Mouse (Mus musculus): ENCODE results near the gene Prkrip1.

Prkrip1 gene

DNA sequence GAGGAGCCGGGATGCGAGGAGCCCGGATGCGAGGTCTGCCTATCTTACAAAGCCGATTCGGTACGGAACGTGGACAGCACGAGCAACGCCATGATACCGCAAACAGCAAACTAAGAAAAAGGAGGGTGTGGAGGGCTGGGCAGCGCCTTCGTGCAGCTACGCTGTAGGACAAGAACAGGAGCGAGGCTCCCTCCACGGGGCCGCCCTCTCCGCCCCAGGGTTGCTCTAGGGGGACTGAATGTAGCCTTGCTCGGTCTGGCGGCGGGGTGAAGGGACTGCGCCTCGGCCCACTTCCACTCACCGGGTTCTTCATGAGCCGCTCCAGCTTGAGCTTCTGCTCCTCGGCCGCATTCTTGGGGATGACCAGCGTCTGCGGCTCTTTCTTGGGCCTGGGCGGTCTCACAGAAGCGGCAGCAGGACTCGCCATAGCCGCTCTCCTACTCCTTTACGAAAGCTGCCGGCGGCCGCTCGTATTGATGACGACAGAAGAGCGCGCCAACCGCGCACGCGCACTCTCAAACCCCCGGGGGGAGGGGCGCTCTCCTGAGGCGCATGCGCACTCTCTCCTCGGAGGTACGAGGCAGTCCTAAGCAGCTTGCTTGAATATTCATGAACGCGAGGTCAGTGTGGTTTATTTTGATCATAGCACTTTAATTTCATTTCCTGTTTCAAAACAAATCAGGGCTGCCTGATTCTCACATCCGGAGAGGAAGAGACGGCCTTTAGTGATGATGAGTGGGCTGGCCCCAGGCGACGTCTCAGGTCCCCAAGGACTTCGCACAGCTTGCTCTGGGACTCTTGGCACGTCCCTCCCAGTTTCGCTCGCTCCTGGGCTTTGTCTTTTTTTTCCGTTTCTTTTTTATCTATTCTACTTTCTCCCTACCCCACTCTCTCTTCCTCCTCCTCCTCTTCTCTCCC is at the start of gene Prkrip1:
TSS of gene Prkrip1 (minus strand) at position 490 of the 918 bp plus-strand sequence.
- DNase-seq = peak; percentile 92 to 93

DNA sequence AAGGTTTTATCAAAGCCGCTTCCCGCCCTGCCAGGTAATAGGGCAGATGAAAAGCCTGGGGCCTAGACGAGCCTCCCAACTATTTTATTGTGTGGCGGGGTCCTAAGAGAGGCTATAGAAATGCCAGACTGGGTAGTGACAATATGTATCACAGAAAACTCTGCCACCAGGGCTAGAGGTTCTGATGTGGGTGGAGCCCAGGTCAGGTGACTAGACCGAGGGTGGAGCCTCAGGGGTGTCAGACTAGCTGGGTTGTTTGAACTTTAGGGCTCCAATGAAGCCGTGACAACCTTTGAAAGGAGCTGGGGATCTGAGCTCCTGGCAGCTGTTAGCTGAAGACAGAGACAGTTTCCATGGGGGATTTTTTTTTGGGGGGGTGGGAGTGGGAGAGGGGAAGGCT is 49.7 kb upstream of the Prkrip1 start:
- DNase-seq = no peak

DNA sequence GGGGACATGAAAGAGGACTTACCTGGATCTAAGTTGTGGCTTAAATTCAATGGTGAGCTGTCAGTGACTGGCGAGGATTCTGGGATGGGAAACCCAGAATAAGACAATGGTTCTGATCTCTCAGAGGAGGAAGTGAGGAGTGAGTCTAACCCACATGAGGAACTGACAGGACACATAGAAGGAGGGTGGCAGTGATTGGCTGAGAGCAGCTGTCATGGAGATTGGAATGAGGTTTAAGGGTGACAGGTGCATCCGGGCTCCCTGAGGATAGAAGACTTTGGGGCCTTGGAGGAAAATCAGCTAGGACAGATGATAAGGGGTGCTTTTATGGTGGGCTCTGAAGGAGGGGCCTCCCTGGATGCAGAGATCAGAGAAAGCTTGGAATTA is 47.7 kb upstream of the Prkrip1 start, which contains the start of gene Sh2b2:
TSS of gene Sh2b2 (minus strand) at position 105 of the 387 bp plus-strand sequence.
- DNase-seq = no peak

DNA sequence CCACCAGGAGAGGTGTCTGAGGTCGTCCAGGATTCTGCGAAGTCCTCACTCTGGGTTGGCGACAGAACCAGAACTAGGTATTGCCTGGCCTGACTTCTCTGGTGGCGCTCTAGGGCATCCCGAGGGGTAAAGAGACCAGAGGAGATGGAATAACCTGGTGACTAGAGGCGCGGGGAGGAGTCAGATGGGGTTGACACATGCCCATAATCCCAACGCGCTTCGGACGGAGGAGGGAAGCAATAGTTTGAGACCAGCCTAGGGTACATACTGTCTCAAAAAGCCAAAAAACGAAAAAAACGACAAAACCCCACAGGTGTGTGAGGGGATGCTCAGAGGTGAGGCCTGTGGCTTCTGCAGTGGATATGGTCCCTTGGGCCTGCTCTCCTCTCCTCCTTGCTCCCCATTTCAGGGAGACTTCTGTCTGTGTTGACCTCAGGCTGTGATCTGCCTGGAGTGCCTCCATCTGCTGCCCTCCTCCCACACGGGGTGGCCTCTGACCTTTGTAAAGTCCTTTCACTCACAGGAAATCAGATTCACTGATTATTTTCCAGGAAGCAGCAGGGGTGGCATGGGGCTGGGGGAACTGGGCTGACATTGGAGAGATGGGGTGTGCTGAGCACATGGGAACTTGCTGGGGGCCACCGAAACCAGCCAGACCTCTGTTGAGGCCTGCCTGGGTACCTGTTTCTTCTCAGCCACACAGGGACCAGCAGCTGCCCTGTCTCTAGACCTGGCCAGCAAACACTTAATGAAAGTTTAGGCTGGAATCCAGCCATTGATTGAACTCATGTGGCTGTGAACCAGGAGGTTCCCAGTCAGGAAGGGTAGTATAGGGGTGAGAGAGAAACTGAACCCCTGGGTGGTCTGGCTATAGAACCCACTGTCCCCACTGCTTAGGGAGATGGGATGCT is 47.0 kb upstream of the Prkrip1 start:
- DNase-seq = no peak

DNA sequence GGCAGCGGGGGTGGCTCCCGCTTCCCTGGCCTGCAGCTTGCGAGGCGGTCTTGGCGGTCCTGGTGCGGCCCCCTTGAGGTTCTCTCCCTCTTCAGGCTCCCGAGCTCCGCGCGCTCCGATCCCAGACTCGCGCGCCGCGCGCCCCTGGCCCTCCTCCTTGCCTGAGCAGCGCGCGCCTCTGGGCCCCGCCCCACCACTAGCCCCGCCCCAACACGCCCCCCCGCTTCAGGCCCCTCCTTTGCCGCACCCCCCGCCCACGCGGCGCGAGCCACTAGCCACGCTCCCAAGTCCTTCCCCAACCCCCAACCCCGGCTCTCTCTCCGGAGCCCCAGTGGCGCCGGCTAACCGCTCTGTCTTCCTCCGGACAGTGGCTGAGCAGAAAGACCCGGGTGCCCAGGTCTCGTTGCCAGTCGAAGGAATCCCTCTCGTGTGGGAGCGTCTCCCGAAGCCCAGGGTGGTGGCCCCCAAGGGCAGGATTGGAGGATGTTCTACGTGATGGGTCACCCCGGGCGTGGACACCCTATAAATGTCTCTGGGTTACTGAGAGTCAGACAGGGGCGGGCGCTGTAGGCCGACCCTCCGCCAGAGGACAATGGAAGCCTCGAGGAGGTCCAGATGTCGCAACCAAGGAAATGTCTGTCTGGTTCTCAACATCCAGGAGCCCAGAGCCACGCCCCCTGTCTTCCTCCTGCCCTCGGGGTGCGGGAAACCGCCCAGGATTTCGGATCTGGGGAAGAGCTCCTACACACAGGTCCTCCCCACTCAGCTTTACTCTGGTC is 46.2 kb upstream of the Prkrip1 start:
- peak; percentile 55 to 72 for DNase-seq

DNA sequence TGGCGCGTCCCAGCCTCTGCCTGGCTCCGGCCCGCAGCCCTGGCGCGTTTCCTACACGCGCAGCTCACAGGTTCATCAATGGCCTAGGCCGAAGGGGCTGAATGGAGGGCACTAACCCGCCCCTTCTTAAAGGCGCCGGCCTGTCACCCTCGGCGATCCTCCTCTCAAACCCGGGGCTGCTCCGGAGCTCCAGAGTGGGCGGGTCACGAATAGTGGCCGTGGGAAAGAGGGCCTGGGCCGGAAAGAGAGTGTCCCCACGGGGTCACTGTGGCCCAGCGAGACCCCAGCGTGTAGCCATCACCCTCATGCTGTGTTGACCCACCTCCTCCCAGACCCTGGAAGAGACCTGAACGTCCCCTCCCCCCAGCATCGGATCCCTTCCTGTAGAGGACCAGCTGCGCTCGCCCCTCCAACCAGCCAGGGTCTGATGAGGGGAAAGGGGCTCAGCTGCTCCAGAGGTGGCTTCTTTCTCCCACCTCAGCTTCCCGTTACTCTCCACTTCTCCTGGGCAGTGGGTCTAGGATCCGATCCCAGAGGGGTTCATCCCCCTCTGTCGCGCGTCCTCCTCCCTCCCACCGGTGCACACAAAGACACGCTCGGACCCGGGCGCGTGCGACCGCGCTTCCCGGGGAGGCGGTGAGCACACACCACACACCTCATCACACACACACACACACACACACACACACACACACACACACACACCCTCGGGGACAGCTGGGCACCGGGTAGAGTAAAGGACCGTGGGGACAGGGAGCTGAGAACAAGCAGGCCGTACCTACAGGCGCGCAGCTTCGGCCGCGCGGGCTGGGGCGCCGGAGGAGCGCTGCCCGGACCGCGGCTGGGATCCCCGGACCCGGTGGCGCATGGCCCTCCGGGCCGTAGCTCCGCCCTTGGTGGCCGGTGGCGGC is 45.3 kb upstream of the Prkrip1 start:
- peak; percentile 20 for DNase-seq

DNA sequence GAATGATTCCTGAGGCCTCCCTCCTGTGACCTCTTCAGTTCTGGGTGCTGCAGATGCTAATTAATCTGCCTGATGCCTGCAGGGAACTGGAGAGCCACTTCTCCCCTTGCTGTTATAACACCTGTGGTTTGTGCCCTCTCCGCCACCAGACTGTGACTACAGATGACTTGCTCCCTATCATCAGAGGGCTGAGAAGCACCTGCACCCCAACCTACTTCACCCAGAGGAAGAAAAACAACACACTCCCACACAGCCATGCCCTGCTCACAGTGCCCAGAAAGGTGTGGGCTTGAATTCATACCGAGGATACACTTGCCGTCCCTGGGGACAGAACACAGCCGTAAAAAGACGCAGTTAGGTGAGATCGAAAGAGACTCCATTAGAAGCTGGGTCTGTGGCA is 42.4 kb upstream of the Prkrip1 start:
- DNase-seq = no peak

DNA sequence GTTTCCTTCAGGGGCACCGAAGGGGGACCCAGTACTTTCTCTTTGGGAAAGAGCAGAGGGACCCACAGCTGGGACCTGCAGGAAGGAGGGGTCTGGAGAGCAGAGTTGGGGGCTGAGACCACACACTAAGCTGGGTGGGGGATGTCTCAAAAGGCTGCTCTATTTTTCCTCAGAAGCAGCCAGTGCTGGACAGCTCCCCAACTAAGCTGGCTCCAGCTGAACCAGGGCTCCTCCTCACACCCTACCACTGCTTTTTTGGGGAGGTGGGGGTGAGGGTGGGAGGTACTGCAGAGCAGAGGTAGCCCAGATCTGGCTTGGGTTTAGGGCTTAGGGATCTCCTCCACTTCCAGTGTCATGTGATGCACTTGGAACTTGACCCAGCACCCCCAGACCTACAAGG is 41.6 kb upstream of the Prkrip1 start:
- no peak for DNase-seq

DNA sequence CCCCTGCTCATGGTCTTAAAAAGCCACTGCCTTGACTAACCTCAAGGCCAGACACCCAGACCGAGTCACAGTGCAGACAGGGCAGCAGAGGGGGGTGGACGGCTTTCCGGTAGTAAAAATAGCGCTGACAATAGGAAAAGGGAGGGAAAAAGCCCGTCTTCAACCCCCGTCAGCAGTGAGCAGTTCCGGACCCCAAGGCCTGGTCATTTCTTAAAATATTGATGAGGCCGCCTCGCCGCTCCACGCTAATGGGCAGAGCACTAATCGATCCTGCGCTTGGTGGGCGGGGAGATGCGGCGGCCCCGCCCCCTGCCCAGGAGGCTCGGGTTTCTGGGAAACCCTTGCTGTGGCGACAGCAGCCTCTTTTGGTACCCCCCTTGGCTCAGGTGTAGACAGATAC is 38.8 kb upstream of the Prkrip1 start:
- no peak for DNase-seq

DNA sequence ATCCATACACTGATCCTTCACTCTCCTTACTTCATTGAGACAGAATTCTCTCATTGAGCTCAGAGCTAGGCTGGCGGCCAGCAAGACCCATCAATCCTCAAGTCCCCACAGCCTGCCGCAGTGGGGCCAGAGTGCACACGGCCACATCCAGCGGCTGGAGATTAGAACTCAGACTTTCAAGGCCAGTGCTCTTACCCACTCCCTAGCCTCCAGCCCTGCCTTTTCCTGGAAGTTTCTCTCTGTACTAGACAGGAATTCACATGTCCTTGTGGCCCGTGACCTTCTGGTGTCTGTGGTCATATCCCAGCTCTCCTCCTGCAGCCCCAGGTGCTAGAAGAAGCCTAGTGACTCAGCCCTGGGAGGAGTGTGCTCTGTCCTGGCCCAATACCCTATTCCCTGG is 37.8 kb upstream of the Prkrip1 start:
- DNase-seq = no peak

DNA sequence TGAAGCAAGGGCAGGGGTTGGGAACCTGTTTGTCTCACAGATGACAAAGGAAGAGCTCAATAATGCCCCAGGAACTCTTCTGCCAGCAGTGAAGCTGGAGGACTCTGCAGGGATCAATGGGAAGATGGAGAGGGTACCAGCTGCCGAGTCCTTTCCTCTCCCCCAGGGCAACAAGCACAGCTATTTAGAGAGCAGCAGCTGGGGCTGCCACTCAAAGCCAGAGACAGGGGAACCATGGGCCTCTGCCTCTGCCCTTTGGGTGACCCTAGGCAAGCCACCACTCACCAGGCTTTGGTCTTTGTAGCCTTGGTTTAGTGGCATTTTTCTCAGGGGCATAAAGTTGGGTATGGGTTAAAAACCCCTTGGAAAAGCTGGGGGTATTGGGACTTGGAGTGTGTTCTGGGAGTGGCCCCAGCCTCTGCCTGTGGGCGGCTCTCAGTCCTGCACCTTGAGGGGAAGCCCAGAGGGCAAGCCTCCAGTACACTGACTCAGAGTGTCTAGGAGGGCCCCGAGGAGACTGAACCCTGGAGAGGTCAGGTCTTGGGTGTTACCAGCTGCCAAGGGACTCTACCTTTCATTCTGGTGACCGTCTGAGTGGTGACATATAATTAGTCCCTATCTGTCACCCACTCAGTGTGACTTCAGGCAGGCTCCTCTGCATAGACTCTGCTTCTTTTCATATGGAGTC is 31.7 kb upstream of the Prkrip1 start:
- no peak for DNase-seq

DNA sequence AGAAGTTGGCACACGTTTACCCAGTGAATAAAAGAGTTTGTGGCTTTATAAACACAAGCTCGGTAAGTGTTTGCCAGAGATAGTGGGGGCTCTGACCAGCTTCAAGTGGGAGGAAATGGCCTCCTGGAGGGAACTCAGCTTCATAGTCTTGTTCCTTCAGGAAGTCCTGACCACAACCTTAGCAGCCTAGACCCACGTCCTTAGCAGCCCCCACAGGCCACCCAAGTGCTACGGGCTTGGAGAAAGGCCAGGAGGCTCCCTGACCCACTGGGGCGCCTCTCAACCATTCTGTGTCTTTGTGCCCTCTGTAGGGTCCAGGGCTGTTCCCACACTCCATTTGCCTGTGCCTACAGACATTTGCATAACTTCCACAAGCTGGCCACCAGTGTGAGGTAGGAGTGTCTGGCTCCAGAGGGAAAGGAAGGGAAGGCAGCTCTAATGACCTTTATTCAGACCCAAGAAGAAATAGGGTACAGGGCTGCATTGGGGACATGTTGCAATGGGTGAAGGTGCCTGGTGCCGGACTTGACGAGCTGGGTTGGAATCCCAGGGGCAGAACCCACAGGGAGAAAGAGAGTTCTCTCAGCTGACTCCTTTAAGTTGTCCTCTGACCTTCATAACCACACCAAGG is 27.6 kb upstream of the Prkrip1 start:
- no peak for DNase-seq

DNA sequence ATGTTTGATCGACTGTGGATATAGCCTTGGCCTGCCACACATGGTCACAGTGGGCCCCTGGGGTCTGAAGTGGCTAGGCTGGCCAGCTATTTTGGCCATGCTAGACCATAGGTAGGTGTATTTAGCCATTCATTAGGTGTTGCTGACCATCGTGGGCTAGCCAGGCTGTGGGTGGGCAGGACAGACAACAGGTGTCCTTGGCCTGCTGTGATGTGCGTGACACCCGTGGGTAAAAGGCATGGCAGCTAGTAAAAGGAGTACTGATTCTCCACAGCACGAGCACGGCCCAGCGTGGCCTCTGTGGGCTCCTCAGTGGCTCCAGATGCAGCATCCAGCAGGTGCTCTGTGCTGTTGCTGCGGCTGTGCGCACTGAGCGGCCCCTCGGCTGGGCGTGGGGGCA is 19.8 kb upstream of the Prkrip1 start:
- DNase-seq = no peak

DNA sequence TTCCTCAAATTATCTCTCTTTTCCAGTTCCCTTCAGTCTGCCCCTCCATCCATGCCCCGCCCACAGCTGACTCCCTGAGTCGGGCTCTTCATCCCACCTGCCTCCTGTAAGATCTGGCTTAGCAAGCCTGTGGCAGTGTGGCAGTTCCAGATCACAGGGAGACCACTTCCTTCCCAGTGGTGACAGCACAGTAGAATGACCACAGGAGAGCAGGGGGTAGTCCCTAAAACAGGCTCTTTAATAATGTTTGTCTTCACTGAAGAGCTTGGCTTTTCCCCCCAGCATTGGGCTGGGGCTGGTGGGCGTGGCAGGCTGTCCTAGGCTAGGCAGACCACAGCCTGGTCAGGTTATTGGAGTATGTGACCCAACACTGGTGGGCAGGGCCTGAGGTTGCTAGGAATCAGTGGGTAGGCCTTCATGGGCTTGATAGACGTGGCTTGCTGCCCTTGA is 19.2 kb upstream of the Prkrip1 start:
- no peak for DNase-seq

DNA sequence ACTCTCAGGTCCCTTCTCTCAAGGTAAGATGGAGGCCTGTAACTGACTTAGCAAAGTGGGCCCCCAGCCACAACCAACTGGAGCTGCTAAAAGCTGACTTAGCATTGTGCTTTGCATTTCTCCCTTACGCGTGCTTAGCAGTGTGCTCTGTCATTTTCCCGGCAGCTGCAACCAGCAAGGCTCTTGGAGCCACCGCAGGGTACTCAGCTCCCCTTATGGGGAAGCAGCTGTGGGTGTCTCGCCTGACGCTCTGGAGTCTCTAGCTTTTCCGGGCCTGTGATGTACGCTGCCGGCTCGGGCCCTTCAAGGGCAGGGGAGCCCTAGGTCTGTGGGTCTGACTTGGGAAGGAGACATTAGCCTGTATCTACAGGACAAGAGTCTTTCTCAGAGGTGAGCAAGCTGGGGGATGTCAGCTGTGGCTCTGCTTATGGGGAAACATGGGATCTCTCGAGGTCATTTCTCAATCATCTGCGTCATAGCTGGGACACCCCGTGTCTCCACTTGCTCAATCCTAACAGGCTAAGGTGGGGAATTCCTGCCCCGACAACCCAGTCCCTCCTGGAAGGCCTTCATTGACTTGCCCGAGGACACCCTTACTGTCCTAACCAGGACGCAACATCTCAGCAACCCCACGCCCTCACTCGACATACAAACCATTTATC is 18.4 kb upstream of the Prkrip1 start:
- DNase-seq = no peak

DNA sequence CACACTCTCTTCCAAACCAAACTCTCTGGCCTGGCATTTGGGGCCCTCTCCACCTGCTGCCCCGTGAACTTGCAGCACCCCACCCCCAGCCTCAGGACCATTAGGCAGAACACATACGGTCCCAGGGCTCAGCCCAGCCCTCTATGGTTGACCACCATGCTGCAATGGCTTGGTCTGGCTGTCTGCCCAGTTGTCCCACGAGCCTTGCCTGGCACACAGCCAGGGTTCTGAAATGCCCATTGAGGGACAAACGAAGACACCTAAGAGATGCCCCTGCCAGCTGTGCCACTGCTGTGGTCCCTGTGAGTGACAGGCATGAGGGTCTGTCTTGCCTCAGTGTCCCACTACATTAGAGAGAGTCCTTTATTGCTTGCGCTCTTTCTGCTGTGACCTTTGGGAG is 17.2 kb upstream of the Prkrip1 start:
- no peak for DNase-seq

DNA sequence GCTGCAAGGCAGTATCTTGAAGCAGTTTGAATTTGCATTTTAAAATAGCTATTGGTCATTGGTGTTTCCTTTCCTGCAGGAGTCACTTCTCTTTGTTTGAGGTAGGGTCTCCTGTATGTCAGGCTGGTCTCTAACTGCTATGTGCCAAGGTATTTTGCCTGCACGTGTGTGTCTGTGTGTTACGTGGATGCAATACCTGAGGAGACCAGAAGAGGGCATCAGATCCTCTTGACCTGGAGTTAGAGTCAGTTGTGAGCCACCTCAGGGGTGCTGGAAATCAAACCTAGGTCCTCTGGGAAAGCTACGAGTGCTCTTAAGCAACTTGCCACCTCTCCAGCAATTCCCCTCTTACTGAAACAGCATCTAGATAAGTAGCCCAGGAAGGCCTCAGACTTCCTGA is 16.4 kb upstream of the Prkrip1 start:
- DNase-seq = no peak

DNA sequence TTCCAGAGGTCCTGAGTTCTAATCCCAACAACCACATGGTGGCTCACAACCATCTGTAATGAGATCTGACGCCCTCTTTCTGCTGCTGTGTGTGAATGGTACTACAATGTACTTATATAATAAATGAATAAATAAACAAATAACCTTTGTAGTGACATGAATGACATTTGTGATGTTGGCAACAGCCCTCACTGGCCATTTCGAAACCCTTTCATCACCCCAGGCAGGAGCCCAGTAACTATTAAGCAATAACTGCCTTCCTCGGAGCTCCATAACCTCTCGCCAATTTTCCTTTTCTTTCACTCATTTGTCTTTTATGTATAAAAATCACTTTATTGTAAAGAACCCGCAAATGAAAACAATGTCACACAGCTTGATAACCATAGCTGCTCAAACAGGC is 15.0 kb upstream of the Prkrip1 start:
- no peak for DNase-seq

DNA sequence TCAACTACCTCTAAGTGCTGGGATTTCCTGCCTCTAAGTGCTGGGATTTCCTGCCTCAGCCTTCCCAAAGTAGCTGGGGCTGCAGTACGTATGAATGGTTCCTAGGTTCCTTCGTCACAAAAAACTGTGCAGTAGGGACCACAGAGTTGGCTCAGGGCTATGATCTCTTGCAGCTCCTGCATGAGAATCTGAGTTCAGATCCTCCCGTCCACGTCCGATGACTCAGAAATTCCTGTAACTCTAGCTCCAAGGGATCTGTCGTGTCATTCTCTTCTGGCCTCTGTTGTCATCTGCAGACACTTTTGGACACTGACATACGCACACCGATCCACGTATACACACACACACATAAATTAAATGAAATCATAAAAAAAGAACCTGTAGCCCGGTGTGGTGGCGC is 14.0 kb upstream of the Prkrip1 start:
- DNase-seq = no peak
